Mouse (Mus musculus) yolk sac, embryonic 10.5 days (tissue): ENCODE measurements around the gene C1ql2.

Source experiments
- DNase-seq: peaks from one replicate; pipeline ENCODE4 v3.0.0-alpha.2; 2017; ENCODE audit warnings: low spot score

C1ql2 gene

DNA sequence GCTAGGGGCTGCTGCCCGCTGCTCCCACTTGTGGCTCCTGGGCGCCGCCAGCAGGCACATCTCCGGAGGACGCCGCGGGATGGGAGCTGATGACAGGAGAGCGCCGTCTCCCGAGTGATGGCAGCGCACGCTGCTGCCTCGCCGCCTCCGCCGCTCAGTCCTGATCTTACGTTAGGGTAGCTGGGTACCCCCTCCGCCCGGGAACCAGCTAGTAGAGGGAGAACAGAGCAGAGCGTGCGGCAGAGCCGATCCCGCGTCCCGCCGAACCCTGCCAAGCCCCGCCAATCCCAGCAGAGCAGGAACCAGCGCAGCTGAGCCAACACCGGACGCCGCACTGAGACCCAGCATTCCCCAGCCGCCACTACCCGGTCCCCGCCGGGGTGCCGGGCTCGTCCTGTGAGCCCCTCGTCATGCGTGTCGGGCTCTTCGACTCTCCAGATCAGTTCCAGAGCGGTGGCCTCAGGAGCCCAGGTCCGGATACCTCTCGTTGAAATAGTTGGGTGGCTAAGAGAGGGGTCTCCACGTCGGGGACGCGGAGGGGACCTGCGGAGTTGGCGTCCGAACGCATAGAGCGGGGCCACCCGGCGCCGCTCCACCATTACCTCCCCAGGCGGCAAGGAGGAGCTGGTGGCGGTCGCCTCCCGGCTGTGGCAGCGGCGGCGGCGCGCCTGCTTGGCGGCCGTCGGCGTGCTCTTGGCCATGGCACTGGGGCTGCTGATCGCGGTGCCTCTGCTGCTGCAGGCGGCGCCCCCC is at the start of gene C1ql2:
Gene C1ql2, plus strand, starts transcription at position 164 of the 753 bp plus-strand sequence.
- no peak for DNase-seq

DNA sequence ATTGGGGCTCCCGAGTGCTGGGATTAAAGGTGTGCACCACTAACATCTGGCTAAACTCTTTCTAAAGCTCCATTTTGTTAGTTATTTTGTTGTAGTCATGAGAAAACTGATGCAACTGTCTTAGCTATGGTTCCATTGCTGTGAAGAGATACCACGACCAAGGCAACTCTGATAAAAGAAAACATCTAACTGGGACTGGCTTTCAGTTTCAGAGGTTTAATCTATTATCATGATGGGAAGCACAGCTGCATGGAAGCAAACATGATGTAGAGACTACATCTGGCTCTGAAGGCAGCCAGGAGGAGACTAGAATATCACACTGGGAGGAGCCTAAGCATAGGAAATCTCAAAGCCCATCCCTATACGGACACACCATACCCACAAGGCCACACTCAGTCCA is 48.7 kb upstream of the C1ql2 start:
- DNase-seq, result no peak

DNA sequence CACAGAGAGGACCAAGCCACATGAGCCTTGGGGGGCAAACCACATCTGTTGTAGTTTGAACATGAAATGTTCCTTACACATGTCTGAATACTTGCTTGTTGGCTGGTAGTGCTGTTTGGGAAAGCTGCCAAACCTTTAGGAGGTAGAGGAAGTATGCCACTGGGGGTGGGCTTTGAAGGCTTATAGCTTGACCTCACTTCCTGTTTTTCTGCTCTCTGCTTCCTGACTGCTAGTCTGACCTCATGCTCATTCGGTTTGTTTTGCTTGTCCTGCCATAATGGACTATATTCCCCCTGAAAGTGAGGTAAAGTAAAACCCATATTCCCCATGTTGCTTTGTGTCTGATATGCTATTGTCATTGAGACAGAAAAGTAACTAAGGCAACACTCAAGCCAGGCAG is 46.6 kb upstream of the C1ql2 start:
- DNase-seq, result no peak

DNA sequence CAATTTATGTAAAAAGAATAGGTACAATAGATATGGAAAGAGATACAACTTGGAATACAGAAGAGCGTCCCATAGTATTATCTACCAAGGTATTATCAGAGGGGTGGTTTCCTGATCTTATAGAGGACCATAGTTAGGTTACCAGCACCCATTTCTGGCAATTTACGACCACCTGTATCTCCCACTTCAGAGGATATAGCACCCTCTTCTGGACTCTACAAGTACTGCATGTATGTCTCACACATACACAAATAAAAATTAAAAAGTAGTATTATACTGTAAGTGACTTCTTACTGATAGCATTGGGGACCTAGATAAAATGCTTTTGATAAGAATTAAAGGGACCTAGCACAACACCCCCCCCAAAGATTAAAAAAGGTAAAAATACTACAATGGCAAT is 43.4 kb upstream of the C1ql2 start:
- no peak for DNase-seq

DNA sequence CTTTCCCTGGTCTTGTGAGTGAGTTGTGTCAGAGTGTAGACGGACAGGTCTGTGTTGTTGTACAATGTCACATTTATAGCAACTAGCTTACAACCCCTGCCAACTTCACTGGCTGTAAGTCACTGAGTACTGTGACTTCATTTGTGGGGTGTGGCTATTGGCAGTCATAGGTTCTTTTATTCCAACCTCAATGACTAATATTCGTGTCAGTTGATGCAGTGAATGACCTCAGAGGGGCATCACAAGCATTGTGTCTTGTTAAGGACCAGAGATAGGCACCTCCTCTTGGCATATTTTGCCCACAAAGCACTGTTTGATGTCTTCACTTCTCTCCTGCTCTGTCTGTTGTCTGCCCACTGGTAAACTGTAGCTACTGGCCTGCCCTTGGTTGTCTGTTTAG is 34.6 kb upstream of the C1ql2 start:
- DNase-seq, result no peak

DNA sequence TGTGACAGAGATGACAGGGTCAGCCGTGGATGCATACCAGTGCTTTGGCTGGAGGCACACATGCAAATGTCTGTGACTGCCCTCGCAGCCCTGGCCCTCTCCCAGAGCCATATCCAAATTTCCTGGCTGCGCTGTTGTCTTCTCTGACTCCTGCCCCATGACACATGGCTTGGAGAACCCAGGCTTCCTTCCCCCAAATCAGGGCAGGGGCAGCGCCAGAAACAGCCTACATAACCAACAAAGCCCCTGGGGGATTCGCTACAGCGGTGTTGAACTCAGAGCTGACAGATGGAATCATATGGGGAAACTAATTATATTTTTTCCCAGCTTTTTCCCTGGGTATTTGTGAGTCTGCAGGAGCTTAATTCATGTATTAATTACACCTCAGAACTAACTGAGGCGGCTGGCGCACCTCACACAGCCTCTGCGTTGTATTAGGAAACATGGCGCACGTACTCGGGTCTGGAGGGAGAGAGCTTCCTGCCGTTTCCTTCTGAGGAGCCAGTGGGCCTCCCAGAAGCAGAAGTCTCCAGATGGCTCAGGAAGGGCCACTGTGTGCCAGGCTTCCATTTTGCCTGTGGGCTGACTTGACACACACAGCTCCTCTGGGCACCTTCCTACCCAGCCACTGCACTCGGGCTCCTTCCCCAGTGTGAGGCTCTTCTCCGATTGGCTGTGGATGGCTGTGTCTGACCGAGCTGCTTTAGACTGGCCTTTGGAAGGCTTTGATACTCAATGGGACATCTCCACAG is 18.9 kb upstream of the C1ql2 start:
- no peak for DNase-seq

DNA sequence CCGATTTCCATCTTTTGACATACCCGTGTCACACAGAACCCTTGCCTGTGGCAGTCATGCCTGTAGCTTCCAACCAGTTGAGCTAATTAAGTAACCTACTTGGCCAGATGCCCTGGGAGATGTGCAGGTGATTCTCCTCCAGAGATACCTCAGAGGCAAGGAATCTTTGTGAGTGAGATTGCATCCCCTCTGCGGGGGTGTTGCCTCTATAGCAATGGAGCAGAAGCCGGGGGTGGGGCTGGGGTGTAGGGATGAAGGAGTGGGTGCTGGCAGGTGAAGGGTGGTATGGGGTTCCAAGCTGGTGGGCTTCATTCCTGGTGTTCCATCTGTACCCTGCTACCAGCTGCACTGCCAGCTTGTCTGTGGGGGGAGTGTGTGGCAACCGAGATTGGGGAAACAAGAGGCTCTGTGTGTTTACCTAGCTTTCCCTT is 17.2 kb upstream of the C1ql2 start:
- DNase-seq, result no peak

DNA sequence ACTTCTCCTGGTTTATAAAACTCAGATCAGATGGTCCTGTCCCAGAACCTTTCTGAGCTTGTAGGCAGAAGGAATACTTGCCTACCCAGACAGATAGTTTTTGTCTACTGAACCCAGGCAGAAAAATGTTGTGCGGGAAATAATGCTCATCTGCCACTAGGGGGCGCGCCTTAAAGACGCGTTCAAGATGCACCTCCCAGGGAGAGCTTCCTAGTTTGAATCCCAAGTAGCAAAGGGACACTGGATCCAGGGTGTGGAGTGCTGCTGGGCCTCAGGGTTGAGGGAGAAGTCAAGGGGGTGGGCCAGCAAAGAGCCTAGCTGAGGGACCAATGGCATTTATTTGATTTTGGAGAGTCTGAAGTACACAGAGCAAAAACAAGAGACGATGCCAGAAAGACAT is 12.7 kb upstream of the C1ql2 start:
- DNase-seq, result no peak

DNA sequence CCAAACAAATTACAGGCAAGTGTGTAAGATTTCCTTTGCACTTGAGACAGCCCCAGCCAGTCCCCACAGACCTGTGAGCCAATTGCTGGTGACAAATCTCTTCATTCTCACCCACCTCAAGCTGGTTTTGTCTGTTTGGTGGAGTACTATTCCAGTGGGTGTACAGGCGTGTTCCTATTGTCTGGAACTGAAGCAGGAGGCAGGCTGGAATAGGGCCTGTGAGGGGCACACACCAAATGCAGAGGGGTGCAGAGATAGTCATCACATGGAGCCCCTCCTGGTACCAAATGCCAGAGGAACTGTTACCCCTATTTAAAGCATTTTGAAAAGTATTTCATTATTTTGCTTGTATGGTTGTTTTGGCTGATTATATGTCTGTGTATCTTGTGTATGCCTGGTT is 12.2 kb upstream of the C1ql2 start:
- DNase-seq, result no peak

DNA sequence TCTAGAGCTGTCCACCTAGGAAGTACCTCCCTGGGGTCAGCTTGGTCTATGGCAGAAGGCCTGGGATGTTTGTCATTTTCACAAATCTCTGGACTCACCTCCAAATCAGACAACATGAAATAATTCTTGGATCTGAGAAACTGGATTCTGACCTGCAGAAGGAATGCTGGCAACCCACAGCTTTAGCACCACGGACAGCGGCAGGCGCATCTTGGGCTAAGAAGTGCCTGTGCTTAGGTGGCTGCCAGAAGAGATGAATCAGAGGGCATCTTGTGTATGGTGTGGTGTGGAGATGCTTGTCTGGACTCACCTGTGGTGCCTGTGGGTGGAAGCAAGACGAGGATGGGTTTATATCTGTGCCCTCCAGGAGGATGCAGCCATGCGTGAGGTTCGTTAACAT is 8.5 kb upstream of the C1ql2 start:
- DNase-seq, result peak; percentile 32

DNA sequence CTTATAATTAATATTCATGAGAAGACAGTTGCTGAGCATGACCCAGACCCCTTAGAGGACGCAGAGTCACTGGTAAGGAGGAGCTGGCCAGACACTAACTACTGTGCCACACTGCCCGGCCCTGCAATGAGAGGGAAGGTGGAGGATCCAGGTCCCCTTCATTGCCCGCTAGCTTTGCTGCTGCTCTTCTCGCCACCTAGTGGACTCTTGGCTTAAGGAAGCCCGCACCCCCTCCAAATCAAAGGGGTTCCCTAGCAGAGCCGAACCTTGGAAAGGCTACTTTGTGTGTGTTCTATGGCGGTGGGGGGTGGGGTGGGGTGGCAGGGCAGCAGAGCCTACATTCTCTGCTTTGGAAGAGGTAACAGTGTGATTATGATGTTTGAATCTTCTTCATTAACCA is 2.4 kb upstream of the C1ql2 start:
- DNase-seq, result no peak

DNA sequence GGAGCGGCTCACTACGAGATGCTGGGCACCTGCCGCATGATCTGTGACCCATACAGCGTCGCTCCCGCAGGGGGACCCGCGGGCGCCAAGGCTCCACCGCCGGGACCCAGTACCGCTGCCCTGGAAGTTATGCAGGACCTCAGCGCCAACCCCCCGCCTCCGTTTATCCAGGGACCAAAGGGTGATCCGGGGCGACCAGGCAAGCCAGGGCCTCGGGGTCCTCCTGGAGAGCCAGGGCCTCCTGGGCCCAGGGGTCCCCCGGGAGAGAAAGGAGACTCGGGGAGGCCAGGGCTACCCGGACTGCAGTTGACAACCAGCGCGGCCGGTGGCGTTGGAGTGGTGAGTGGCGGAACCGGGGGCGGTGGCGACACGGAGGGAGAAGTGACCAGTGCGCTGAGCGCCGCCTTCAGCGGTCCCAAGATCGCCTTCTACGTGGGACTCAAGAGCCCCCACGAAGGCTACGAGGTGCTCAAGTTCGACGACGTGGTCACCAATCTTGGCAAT is 842 bp downstream of the C1ql2 start:
- DNase-seq, result no peak

DNA sequence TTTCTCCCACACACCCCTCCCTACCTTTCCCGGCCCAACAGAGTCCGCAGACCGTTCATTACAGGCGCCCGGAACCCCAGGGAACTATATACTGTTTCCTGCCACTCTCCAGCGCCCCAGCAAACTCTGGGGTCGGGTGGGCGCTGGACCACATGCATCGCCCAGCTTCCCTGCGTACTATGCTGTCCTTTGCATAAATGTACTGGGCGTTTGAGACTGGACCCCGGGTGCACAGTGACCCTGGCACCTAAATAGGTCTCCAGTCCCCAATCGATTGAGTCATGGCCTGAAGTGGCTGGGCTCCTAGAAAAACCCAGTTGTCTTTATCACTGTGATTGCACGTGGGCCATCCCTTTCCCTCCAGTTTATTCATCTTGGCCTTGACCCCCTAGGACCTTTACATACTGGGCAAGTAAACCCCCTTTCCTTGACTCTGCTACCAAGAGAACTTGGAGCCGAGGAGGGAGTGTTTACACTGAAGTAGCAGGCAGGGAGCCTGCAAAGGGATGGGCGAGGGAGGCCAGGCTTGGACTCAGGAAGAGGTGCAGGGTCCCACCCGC is 1.5 kb downstream of the C1ql2 start:
- DNase-seq, result no peak

DNA sequence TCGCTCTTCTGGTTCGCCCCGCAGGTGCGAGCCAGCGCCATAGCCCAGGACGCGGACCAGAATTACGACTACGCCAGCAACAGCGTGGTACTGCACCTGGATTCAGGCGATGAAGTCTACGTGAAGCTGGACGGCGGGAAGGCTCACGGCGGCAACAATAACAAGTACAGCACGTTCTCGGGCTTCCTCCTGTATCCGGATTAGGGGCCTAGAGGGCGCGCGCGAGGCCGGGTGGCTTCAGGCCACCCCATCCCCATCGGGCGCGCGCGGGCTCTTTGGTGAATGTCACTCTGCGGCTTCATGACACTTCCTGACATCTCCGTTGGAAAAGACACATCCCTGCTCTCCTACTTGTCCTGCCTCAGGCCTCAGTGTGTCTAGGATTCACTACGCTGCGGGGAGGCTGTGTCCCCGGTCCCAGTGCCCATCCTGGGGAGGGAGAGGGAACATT is 2.0 kb downstream of the C1ql2 start:
- no peak for DNase-seq

DNA sequence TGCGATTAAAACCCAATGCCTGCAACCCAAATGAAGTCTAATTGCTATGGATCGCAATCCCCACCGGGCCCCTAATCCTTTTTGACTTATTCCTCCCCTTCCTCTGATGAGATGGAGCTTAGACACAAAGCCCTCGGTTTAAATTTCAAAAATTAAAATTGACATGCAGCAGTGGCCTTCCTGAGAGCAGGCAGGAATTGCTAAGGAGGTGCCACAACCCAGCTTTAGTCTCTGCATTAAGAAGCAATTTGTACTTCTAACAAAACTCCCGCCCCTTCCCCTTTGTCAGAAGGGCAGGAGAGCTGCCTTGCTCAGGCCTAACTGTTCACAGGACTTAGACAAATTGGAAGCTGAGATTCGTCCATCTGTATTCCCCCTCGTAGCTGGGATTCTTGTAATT is 4.6 kb downstream of the C1ql2 start:
- no peak for DNase-seq

DNA sequence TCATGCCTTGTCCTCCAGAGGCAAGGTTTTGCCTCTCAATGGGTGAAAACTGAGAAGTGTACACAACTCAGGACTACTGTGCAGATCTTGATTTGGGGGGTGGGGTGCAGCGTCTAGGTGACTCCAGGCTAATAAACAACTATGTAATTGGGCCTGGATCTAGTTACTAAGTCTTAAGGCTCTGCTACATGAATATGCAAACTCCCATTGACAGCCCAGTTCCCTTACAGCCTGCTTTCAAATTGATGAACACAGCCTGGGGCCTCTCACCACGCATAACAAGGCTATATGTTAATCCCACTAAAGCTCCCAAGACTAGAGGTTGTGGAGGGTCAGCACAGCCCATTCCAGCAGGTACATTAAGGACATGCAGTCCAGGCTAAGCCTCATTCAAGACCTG is 14.0 kb downstream of the C1ql2 start:
- DNase-seq, result no peak

DNA sequence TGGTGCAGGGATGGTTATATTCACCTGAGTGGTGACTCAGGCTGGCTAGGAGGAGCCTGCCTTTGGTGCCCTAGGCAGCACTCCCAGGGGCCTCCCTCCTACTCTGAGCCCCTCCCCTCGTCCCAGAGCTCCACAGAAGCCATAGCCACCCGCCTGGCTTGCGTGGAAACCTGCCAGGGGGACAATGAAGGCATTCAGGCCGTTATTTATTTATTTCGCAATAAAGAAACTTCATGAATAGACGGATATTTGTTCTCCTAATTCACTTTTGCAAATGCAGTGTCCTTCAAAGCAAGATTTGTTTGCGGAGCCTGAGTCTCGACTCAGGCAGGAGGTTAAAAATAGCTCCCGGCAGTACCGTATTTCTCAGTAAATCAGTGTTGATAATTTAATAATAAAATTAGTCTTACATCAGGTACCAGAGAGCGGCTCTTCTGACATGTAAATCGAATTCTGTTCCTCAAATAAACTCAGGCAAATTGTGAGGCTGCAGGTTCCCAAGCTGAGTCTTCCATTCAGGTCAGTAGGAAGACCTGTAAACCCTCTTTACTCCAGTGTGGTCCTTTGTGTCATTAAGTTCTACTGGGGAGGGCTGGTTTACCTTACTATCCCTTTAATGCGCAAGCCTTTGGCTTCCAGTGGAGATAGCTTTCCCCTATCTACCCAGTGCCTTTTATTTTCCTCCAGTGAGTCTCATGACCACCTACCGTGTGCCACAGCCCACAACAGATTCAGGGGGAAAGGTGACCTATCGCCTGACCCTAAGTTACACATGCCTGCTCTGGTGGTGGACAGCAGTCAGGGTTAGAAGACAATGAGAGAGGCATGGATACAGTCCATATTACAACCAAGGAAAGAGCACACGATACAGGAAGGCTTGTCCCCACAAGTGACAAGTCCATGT is 17.2 kb downstream of the C1ql2 start:
- no peak for DNase-seq

DNA sequence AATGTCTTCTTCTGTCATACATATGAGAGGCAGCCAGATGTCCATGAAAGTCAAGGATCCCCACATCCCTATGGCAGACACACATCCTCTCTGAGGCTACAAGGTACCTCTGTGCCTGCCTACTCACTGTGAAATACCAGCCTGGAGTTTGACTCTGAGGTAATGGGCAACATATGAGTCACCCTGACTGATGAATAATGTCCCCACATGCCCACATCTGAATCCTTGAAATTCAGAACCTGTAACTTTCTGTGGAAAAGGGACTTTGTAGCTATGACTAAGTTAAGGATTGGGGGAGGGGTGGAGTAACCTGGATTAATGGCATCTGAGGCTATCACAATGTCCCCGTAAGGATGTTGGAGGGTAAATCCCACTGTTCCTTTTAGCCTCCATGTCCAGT is 23.3 kb downstream of the C1ql2 start:
- no peak for DNase-seq

DNA sequence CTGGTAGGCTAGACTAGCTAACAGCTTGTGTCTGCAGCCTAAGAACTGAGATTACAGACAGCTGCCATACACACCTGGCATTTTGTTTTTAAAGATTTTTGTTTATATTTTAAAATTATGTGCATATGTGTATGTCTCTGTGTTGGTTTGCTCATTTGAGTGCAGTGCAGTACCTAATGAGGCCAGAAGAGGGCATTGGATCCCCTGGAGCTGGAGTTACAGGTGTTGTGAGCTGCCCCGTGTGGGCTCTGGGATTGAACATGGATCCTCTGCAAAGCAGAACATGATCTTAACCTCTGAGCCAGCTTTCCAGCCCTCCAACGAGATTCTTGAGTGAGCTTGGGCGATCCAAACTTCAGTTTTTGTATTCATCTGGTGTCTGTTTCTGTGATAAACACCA is 27.8 kb downstream of the C1ql2 start:
- DNase-seq, result no peak

DNA sequence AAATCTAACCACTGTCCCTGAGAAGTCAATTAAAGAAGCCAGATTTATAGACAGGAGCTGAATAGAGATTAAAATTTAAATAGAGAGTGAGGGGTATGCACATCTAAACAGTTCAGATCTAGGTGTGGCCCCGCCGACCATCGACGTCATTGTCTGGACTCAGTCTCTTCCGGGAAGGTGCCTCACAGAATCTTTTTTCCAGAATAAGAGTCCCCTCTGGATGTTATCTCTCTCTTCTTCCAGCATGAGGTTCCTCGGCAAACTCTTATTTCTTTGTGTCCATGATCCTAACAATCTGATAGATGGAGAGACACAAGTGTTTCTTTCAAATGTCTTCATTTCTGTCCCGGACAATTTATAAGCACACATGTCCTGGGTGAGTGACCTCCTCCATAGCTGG is 33.7 kb downstream of the C1ql2 start:
- DNase-seq, result no peak

DNA sequence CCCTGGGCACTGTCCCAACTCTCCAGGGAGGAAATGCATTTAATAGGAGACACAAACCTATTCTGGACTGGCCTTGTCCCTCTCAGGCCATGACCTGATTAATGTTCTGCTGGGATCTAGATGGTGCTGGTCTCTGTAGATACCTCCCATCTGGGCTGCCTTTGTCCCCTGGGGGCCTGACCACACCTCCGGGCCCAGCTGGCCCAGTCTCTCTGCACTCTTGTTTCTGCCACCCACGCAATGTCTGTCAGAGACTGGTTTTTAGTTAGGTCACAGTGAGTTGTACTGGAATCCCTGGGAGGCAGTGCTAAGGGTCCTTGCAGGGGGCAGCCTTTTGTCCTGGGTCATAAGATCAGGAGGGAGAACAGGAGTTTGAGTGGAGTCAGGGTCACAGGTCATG is 34.5 kb downstream of the C1ql2 start:
- no peak for DNase-seq

DNA sequence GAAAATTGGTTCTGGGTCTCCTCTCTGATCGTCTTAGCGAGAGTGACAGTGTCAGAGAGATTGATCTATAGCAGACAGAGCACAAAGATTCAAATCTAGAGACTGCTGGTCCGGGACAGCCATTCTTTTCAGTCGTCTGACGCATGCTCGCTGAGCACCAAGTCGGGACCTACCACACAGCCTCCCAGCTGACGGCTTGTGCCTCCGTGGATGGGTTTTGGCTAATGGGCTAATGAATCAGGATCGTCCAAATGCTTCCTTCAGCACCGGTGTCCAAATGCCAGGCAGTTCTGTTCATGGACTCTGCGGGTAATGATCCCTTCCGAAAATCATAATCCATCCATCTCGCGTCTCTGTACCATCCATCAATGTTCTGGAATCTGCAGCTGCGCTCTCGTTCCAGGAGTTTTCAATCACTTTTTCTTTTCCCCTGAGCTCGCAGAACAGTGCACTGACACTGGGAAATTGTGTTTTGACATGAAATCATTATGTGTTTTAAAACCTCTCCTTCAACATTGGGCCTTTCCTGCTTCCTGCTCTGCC is 44.7 kb downstream of the C1ql2 start:
- DNase-seq, result no peak
